In genomic region chr17:56716655-56717362, GRCm38 (mm10) we compare ENCODE assay signal across 8 mouse cellular contexts. TPM values are rescaled to one million over a fixed set of nuclear protein-coding genes. Genes with fewer than 3 reads are reported as not detected.
DNase-seq lines count a peak whose midpoint lies in the region; ATAC-seq and TF ChIP-seq lines count a peak whose summit lies in the region.

No protein-coding gene starts in this region.

- H3K4me3 ChIP-seq in gastrocnemius, adult 2 months: peak overlapping the region; percentile 97
- H3K4me3 ChIP-seq in hindbrain, postnatal 0 days (ENCODE audit: low read length): peak overlapping the region; percentile 86
- H3K4me3 ChIP-seq in left cerebral cortex, adult 2 months: peak overlapping the region; percentile 93

- peak overlapping the region; percentile 72 for H3K4me2 ChIP-seq in hindbrain, postnatal 0 days (ENCODE audit: low read depth, low read length)

- H3K27me3 ChIP-seq in hindbrain, postnatal 0 days (ENCODE audit: insufficient read depth, low read length): no peaks in the 10 kb centered on the region

- TF ChIP-seq CTCF in gastrocnemius, adult 2 months (IDR thresholded peaks at IDR 0.05): no peak
- TF ChIP-seq CTCF in hindbrain, postnatal 0 days (IDR thresholded peaks at IDR 0.05; ENCODE audit: low read depth): no peak
- TF ChIP-seq CTCF in left cerebral cortex, adult 2 months (IDR thresholded peaks at IDR 0.05): no peak

- H3K9ac ChIP-seq in hindbrain, postnatal 0 days (replicated peaks; ENCODE audit: low read length): peak overlapping the region; percentile 89

- under 1% methylated on average over 55 of the region's 55 CpGs for WGBS in hindbrain, postnatal 0 days

- DNase-seq in ZHBTc4 (ENCODE audit: low read depth, low spot score): peak; percentile 100
- peak; percentile 95 for DNase-seq in gastrocnemius, adult 2 months
- DNase-seq in hindbrain, postnatal 0 days (ENCODE audit: low spot score): peak; percentile 100
- peak; percentile 94 to 96 for DNase-seq in left cerebral cortex, adult 2 months (ENCODE audit: extremely low spot score in 1 of 2, low spot score in 2 of 2)
- peak; percentile 95 to 99 for DNase-seq in right cerebral cortex, adult 2 months (ENCODE audit: low spot score in 2 of 2)
- peak; percentile 97 for DNase-seq in urinary bladder, postnatal 14 days (ENCODE audit: low spot score)

- H3K36me3 ChIP-seq in hindbrain, postnatal 0 days (ENCODE audit: insufficient read depth, low read length): peaks cover 11% of the 10 kb centered on the region; the same call in 1 of the 2 replicates

- H3K9me3 ChIP-seq in hindbrain, postnatal 0 days (ENCODE audit: low read length): no peaks in the 10 kb centered on the region

- peak overlapping the region; percentile 96 for H3K27ac ChIP-seq in gastrocnemius, adult 2 months
- peak overlapping the region; percentile 90 for H3K27ac ChIP-seq in hindbrain, postnatal 0 days
- peak overlapping the region; percentile 93 for H3K27ac ChIP-seq in left cerebral cortex, adult 2 months

- H3K4me1 ChIP-seq in hindbrain, postnatal 0 days (ENCODE audit: insufficient read depth, low read length): peaks cover 13% of the 10 kb centered on the region

- intact Hi-C loops in gastrocnemius, adult 2 months (cut with DNase I): loop anchor here (1.0 kb wide), 1 partner anchor 40 kb away; the partner anchor contains the start of gene Nrtn
- intact Hi-C loops in left cerebral cortex, adult 2 months (cut with DNase I): loop anchor here (1.0 to 5.0 kb wide), 3 partner anchors 40 to 46 kb away; partner anchors contain the start of genes Nrtn and Ranbp3

- ATAC-seq in common myeloid progenitor, adult 5-6 weeks (replicated peaks; ENCODE audit: low read depth, poor library complexity, severe bottlenecking): peak; percentile 86
- ATAC-seq in hindbrain, postnatal 0 days: peak; percentile 94
- peak; percentile 85 for ATAC-seq in megakaryocyte, adult 5-6 weeks (ENCODE audit: poor library complexity, severe bottlenecking)

RNA-seq across cellular contexts. Expression of gene Ndufa11, which starts 0.8 kb away (rescaled TPM):
- 63.1 and 84.2 TPM in 2 replicates for total RNA-seq in common myeloid progenitor, adult 5-6 weeks (2017)
- total RNA-seq in gastrocnemius, adult 2 months (2021): 100 to 1,000 TPM; 390 to 523 TPM
- 279 and 501 TPM in 2 replicates for total RNA-seq in hindbrain, postnatal 0 days (2014; rRNA removed)
- 691 and 728 TPM in 2 replicates for polyA plus RNA-seq in hindbrain, postnatal 0 days (2015; fragmentation: Nextera tagmentation; extraction: Ambion mirVana)
- total RNA-seq in left cerebral cortex, adult 2 months (2021): 100 to 1,000 TPM; 202 to 208 TPM
- 108 and 113 TPM in 2 replicates for total RNA-seq in megakaryocyte, adult 5-6 weeks (2015)
- total RNA-seq in megakaryocyte, adult 5-6 weeks (2017): 77.8 and 92.8 TPM in 2 replicates

RNA-seq across cellular contexts. Expression of gene Vmac, which starts 1.0 kb away (rescaled TPM):
- total RNA-seq in common myeloid progenitor, adult 5-6 weeks (2017): 6.1 and 11.1 TPM in 2 replicates
- 1 to 10 TPM; 1.7 to 2.6 TPM for total RNA-seq in gastrocnemius, adult 2 months (2021)
- 37.5 and 40.7 TPM in 2 replicates for total RNA-seq in hindbrain, postnatal 0 days (2014; rRNA removed)
- 17.4 and 19.1 TPM in 2 replicates for polyA plus RNA-seq in hindbrain, postnatal 0 days (2015; fragmentation: Nextera tagmentation; extraction: Ambion mirVana)
- 10 to 100 TPM in 1 of 2 experiments, 1 to 10 TPM in 1; 8.8 to 12.7 TPM for total RNA-seq in left cerebral cortex, adult 2 months (2021)
- 3.6 and 4.1 TPM in 2 replicates for total RNA-seq in megakaryocyte, adult 5-6 weeks (2015)
- total RNA-seq in megakaryocyte, adult 5-6 weeks (2017): 2.7 and 2.8 TPM in 2 replicates

RNA-seq across cellular contexts. Expression of gene Nrtn, which starts 40.5 kb away (rescaled TPM):
- total RNA-seq in common myeloid progenitor, adult 5-6 weeks (2017): not detected in 2 replicates
- total RNA-seq in gastrocnemius, adult 2 months (2021): 1 to 10 TPM; 3.1 to 3.7 TPM
- 12.9 and 15.7 TPM in 2 replicates for total RNA-seq in hindbrain, postnatal 0 days (2014; rRNA removed)
- 4.3 TPM in 2 replicates for polyA plus RNA-seq in hindbrain, postnatal 0 days (2015; fragmentation: Nextera tagmentation; extraction: Ambion mirVana)
- 1 to 10 TPM; 4.1 to 4.5 TPM for total RNA-seq in left cerebral cortex, adult 2 months (2021)
- not detected in 2 replicates for total RNA-seq in megakaryocyte, adult 5-6 weeks (2015)
- total RNA-seq in megakaryocyte, adult 5-6 weeks (2017): not detected in 2 replicates

RNA-seq across cellular contexts. Expression of gene Ranbp3, which starts 43.7 kb away (rescaled TPM):
- total RNA-seq in common myeloid progenitor, adult 5-6 weeks (2017): 56.2 and 56.7 TPM in 2 replicates
- total RNA-seq in gastrocnemius, adult 2 months (2021): 10 to 100 TPM; 39.2 to 41.3 TPM
- 121 and 122 TPM in 2 replicates for total RNA-seq in hindbrain, postnatal 0 days (2014; rRNA removed)
- polyA plus RNA-seq in hindbrain, postnatal 0 days (2015; fragmentation: Nextera tagmentation; extraction: Ambion mirVana): 87.2 and 88.7 TPM in 2 replicates
- total RNA-seq in left cerebral cortex, adult 2 months (2021): 100 to 1,000 TPM in 1 of 2 experiments, 10 to 100 TPM in 1; 92.7 to 101 TPM
- 20.2 and 25.0 TPM in 2 replicates for total RNA-seq in megakaryocyte, adult 5-6 weeks (2015)
- 52.9 and 60.9 TPM in 2 replicates for total RNA-seq in megakaryocyte, adult 5-6 weeks (2017)

RNA-seq across cellular contexts. Expression of gene Dus3l, which starts 47.7 kb away (rescaled TPM):
- total RNA-seq in common myeloid progenitor, adult 5-6 weeks (2017): 16.8 and 17.5 TPM in 2 replicates
- 10 to 100 TPM; 16.3 to 17.6 TPM for total RNA-seq in gastrocnemius, adult 2 months (2021)
- total RNA-seq in hindbrain, postnatal 0 days (2014; rRNA removed): 79.0 and 96.5 TPM in 2 replicates
- 85.9 and 90.0 TPM in 2 replicates for polyA plus RNA-seq in hindbrain, postnatal 0 days (2015; fragmentation: Nextera tagmentation; extraction: Ambion mirVana)
- total RNA-seq in left cerebral cortex, adult 2 months (2021): 10 to 100 TPM; 69.0 to 73.5 TPM
- 8.4 and 8.7 TPM in 2 replicates for total RNA-seq in megakaryocyte, adult 5-6 weeks (2015)
- total RNA-seq in megakaryocyte, adult 5-6 weeks (2017): 10.5 and 14.6 TPM in 2 replicates

Comparison
In these comparisons a context has a peak if more than half of its experiments do, and no peak if none do; other contexts are left out.
1. Peak in every context shown above with its lines: DNase-seq, ATAC-seq, H3K4me3 ChIP-seq and H3K27ac ChIP-seq.